Mouse (Mus musculus): ENCODE data around the gene Olfr652. TPM values are rescaled to one million over a fixed set of nuclear protein-coding genes. Genes with fewer than 3 reads are reported as not detected.

Olfr652 gene
- not detected for total RNA-seq (2021)

DNA sequence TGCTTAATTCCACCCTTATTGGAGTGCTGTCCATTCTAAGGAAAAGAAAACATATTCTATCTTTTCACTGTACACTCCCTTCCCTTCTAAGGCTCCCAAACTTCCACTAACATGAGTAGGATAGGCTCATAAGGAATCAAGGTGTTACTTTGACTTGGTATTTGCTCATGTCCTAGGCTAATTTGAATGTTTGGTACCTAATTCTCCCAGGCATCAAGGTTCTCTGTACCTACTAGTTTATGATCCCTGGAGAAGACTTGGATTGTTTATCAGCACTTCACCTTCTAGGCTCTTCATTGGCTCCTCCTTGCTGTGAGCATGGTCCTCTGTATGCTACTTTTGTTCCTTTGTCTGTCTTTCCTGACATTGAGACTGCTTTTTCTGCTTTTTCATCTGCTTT lies at the start of gene Olfr652:
Olfr652 (plus strand) TSS at position 301 of the 400 bp plus-strand sequence.
- intact Hi-C loops (cut with DNase I), result no loop called here
- no peak for DNase-seq (ENCODE audit: low spot score in 2 of 2)

DNA sequence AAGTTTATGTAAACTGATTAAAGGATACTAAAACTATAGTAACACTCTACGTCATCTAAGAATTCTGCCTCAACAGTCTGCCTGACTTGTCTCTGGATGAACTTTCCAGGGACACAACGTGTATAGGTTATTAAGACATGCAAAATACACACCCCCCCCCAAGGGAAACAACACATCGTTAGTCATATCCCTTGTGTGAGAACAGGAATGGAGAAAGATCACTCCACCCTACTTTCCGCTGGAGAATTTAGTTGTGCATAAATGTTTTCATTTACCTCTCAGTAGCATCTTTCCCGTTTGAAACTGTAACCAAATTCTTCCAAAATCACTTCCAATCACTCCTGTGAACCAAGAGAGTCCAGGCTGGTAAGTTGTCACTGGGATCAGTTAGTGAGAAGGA lies 10.9 kb upstream of the Olfr652 start, which contains the start of gene Olfr651:
Olfr651 (plus strand) TSS at position 301 of the 400 bp plus-strand sequence.
- intact Hi-C loops (cut with DNase I), result no loop called here
- DNase-seq (ENCODE audit: low spot score in 2 of 2), result no peak

DNA sequence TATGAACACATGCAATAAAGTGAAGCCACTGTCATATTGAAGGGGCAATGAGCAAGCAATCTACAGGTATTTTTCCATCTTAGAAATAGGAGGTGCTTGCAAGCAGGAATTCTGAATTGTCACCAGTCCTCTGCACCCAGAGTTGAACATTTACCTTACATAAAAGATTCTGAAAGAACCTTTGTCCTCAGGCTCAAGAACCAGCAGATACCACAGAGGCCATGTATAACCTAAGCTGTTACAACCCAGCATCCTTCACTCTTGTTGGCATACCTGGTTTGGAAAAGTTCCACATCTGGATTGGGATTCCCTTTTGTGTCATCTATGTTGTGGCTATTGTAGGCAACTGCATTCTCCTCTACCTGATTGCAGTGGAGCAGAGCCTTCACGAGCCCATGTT lies 8.0 kb upstream of the Olfr652 start:
- no peak for DNase-seq (ENCODE audit: low spot score in 2 of 2)
- intact Hi-C loops (cut with DNase I), result no loop called here

GRCm38 (mm10) chr7:104577014-104577413 lies 16.3 kb downstream of the Olfr652 start, which contains the start of gene Olfr653:
Gene Olfr653 (plus strand): TSS chr7:104577314.
- intact Hi-C loops (cut with DNase I), result no loop called here
- DNase-seq (ENCODE audit: low spot score in 2 of 2), result no peak

DNA sequence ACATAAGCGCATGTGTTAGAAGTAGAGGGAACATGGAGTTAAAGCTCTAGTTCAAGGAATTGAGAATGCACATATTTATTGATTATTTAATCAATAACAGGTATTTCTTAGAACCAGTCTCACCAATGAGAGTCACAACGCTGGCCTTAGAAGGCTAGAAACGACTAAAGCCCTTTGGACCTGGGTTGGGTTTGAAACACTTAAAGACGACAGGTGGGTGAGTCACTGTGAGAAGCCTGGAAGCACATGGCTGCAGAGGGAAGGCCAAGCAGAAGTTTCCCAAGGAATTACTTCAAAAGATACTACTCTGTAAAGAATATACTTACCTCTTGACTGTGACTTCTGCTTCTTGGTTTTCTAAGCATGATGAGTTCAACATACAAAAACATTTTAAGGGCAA lies 20.1 kb downstream of the Olfr652 start:
- intact Hi-C loops (cut with DNase I), result no loop called here
- DNase-seq (ENCODE audit: low spot score in 2 of 2), result no peak

DNA sequence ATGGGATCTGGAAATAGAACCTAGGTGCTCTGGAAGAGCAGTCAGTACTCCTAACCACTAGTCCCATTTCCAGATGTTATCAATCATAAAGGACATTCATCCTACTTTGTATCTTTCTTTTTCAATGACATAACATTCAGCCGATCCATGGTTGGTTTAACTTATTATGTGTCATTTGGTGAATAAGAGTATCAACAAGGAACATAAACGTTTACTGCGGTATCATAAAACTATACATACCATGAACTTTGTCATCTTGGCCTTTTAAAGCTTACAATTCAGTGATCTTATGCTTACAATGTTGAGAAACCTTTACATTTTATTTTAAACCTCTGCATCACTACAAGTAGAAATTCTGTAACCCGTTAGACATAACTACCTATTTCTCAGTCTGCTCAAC lies 20.7 kb downstream of the Olfr652 start:
- no peak for DNase-seq (ENCODE audit: low spot score in 2 of 2)
- intact Hi-C loops (cut with DNase I), result no loop called here

DNA sequence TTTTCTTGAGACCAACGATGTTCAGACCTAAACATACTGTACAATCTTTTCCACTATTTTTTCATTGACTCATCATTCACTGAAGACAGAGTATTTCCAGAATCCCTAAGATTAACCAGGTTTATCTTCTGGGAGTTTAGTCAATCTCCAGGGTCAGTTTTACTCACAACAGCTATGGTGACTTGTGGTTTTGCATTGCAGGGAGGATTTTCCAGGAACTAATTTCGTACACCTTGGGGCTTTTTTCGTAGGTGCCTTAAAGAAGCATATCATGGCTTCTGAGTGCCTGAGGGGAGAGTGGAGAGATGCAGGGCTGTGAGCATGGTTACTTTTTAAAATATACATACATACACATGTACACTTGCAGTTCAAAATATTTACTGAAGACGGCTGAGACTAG lies 26.0 kb downstream of the Olfr652 start, which contains the start of gene Olfr654:
Olfr654 (plus strand) TSS at position 301 of the 400 bp plus-strand sequence.
- no peak for DNase-seq (ENCODE audit: low spot score in 2 of 2)
- intact Hi-C loops (cut with DNase I), result no loop called here

DNA sequence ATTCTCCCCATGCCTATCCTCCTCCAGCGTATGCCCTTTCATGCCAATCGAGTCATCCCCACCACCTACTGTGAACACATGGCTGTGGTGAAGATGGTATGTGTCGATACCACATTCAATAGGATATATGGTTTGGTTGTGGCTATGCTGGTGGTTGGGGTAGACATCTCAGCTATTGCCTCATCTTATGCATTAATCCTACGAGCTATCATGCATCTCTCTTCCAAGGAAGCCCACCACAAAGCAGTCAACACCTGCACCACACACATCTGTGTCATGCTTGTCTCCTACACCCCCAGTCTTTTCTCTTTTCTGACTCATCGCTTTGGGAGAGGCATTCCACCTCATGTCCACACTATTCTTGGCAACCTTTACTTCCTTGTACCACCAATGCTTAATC lies 27.6 kb downstream of the Olfr652 start:
- intact Hi-C loops (cut with DNase I), result no loop called here
- no peak for DNase-seq (ENCODE audit: low spot score in 2 of 2)

GRCm38 (mm10) chr7:104601679-104602078 lies 41.0 kb downstream of the Olfr652 start, which contains the start of gene Olfr655:
Gene Olfr655 (minus strand): TSS chr7:104601779.
- no peak for DNase-seq (ENCODE audit: low spot score in 2 of 2)
- intact Hi-C loops (cut with DNase I), result no loop called here

- no peak for DNase-seq (ENCODE audit: low spot score in 2 of 2)
- intact Hi-C loops (cut with DNase I), result no loop called here
These were observed 42.5 kb downstream of the Olfr652 start for GRCm38 (mm10) chr7:104603173-104603572.

DNA sequence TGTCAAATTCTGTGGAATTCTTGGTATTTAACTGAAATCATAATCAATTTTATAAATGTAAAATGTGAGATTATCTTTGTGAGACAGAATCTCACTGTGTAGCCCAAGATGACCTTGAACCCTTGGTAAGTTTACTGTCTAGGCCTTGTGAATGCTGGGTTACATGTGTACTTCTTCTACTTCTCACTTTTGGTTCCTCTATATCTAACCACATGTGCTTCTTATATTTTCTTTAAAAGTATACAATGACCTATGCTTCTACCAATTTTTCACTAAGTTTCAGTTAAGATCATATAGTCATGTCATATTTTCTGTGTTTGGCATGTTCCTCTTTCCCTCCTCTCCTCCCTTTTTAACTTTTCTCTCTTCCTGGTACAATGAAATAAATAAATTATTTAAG lies 44.0 kb downstream of the Olfr652 start:
- no peak for DNase-seq (ENCODE audit: low spot score in 2 of 2)
- intact Hi-C loops (cut with DNase I), result no loop called here

DNA sequence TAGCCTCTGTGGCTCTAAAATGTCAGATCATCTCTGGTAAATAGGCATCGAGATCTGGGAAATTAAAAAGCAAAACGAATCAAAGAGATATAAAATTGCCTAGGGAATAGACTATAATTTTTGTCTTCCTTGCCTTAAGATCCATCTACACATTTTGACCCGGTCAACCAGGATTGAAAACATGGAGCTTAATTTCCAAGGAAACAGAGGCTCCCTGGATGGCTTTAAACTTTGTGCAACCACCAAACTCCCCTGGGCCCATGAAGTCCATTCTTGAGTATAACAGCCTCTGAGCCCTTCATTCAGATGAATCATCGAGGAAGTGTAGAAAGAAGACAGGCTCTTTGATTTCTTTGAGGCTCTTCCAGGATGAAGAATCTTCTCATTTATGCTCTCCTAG lies 53.0 kb downstream of the Olfr652 start, which contains the start of gene Olfr656:
Olfr656 (plus strand) TSS at position 301 of the 400 bp plus-strand sequence.
- no peak for DNase-seq (ENCODE audit: low spot score in 2 of 2)
- intact Hi-C loops (cut with DNase I), result no loop called here

Other genes with a start within 250 kb of the Olfr652 start
- gene Trim12a, start 245.4 kb upstream of the Olfr652 start, total RNA-seq (2021), result 1 to 10 TPM; 1.9 to 2.3 TPM
- under 1 TPM in 1 of 2 experiments, not detected in 1; 0.20 TPM for gene Trim34b, start 231.4 kb upstream of the Olfr652 start, total RNA-seq (2021)
- gene Trim12c, start 207.5 kb upstream of the Olfr652 start, total RNA-seq (2021), result 1 to 10 TPM; 1.0 to 1.3 TPM
- gene Trim30b, start 191.0 kb upstream of the Olfr652 start, total RNA-seq (2021), result not detected
- not detected for gene Trim30c, start 160.1 kb upstream of the Olfr652 start, total RNA-seq (2021)
- under 1 TPM; 0.69 to 0.93 TPM for gene Trim30a, start 95.7 kb upstream of the Olfr652 start, total RNA-seq (2021)
- gene Trim30d, start 53.1 kb upstream of the Olfr652 start, total RNA-seq (2021), result under 1 TPM; 0.35 to 0.59 TPM
- not detected for gene Olfr651, start 10.8 kb upstream of the Olfr652 start, total RNA-seq (2021)
- not detected for gene Olfr653, start 16.4 kb downstream of the Olfr652 start, total RNA-seq (2021)
- not detected for gene Olfr654, start 26.1 kb downstream of the Olfr652 start, total RNA-seq (2021)
- not detected for gene Olfr655, start 40.9 kb downstream of the Olfr652 start, total RNA-seq (2021)
- not detected for gene Olfr656, start 53.1 kb downstream of the Olfr652 start, total RNA-seq (2021)
- gene Olfr657, start 63.9 kb downstream of the Olfr652 start, total RNA-seq (2021), result not detected
- gene Olfr658, start 86.4 kb downstream of the Olfr652 start, total RNA-seq (2021), result not detected
- gene Olfr659, start 105.9 kb downstream of the Olfr652 start, total RNA-seq (2021), result not detected
- not detected for gene Olfr661, start 125.6 kb downstream of the Olfr652 start, total RNA-seq (2021)
- not detected for gene Usp17le, start 216.6 kb downstream of the Olfr652 start, total RNA-seq (2021)